Mouse (Mus musculus): ENCODE measurements around the gene Ldhd. TPM values are rescaled to one million over a fixed set of nuclear protein-coding genes. Genes with fewer than 3 reads are reported as not detected.

The Ldhd gene
- polyA plus RNA-seq, 1 experiment from 2014 or later = 0.60 TPM

GRCm38 (mm10) chr8:111584946-111585345 lies 45.2 kb downstream of the Ldhd start:
- Histone ChIP-seq H3K27me3 (replicated peaks; ENCODE audit: control insufficient read depth, insufficient read depth, low read length) (no peaks in the 10 kb centered on the region), H3K4me2 (ENCODE audit: low read depth, low read length) (no peak overlapping the region), H3K27ac (replicated peaks; ENCODE audit: low read depth, low read length) (0 out of 2 replicates have a peak overlapping the region, but pooled peaks have one; percentile 21), H3K4me1 (ENCODE audit: control insufficient read depth, insufficient read depth, low read length) (0 out of 2 replicates have a peak, but pooled peaks cover 3% of the 10 kb centered on the region), H3K36me3 (ENCODE audit: control insufficient read depth, insufficient read depth, low read length) (peaks cover 6% of the 10 kb centered on the region; the same call in 1 of the 2 replicates), H3K9me3 (ENCODE audit: control insufficient read depth, low read length) (no peaks in the 10 kb centered on the region; the same call in 1 of the 2 replicates), H3K9ac (ENCODE audit: low read depth, low read length) (no peak overlapping the region), H3K4me3 (ENCODE audit: low read depth, low read length) (no peak overlapping the region)
- 64% methylated on average over 3 of the region's 3 CpGs for WGBS
- ATAC-seq (ENCODE audit: low read depth) = no peak
- no peak for DNase-seq (ENCODE audit: low spot score)

DNA sequence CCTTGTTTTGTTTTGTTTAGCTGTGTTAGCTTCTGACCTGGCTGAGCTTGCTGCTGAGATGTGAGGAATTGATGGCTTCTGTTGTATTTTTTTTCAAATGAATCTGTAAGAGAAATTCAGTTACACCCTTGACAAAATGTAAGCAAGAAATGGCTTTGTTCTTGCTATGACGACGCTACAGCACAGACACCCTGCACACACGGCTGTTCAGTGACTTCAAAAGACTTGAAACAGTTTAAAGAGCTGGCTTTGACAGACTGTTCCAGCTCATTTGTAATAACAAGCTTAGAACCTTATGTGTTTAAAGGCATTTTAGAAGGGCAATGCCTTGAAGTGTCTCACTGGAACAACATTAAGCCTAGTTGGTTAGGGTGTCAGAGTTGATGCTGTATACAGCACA lies 47.8 kb downstream of the Ldhd start:
- Histone ChIP-seq H3K4me2 (ENCODE audit: low read depth, low read length) (no peak overlapping the region), H3K4me3 (ENCODE audit: low read depth, low read length) (no peak overlapping the region), H3K36me3 (ENCODE audit: control insufficient read depth, insufficient read depth, low read length) (peaks cover 6% of the 10 kb centered on the region; the same call in 1 of the 2 replicates), H3K9me3 (ENCODE audit: control insufficient read depth, low read length) (no peaks in the 10 kb centered on the region; the same call in 1 of the 2 replicates), H3K4me1 (ENCODE audit: control insufficient read depth, insufficient read depth, low read length) (0 out of 2 replicates have a peak, but pooled peaks cover 3% of the 10 kb centered on the region), H3K27ac (replicated peaks; ENCODE audit: low read depth, low read length) (no peak overlapping the region), H3K27me3 (replicated peaks; ENCODE audit: control insufficient read depth, insufficient read depth, low read length) (no peaks in the 10 kb centered on the region), H3K9ac (ENCODE audit: low read depth, low read length) (no peak overlapping the region)
- DNase-seq (ENCODE audit: low spot score) = no peak
- WGBS = 62% methylated on average over 3 of the region's 3 CpGs
- ATAC-seq (ENCODE audit: low read depth) = no peak

DNA sequence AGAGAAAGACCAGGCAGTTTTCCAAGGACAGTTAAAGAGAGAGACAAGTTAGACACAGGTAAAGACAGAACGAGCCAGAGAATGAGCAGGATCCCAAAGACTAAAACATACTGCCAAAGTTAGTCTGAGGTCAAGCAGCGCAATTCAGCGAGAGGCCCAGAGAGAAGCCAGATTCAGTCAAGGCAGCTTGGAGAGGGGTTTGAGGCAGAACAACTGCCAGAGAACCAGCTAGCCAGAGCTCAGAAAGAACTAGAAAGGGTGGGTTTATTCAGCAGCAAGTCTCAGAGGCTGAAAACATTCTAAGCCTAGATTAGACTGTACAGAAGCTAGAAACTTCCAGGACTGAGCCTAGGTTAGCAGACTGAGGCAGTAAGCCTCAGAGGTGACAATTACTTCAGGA lies 49.9 kb downstream of the Ldhd start:
- ATAC-seq (ENCODE audit: low read depth) (no peak), DNase-seq (ENCODE audit: low spot score) (no peak)
- H3K9me3 ChIP-seq (ENCODE audit: control insufficient read depth, low read length) = no peaks in the 10 kb centered on the region; the same call in 1 of the 2 replicates
- H3K4me2 ChIP-seq (ENCODE audit: low read depth, low read length) = no peak overlapping the region
- H3K9ac ChIP-seq (ENCODE audit: low read depth, low read length) = no peak overlapping the region
- H3K4me3 ChIP-seq (ENCODE audit: low read depth, low read length) = no peak overlapping the region
- no peaks in the 10 kb centered on the region for H3K27me3 ChIP-seq (replicated peaks; ENCODE audit: control insufficient read depth, insufficient read depth, low read length)
- H3K4me1 ChIP-seq (ENCODE audit: control insufficient read depth, insufficient read depth, low read length) = 0 out of 2 replicates have a peak, but pooled peaks cover 3% of the 10 kb centered on the region
- 87% methylated on average over 3 of the region's 3 CpGs for WGBS
- H3K36me3 ChIP-seq (ENCODE audit: control insufficient read depth, insufficient read depth, low read length) = peaks cover 6% of the 10 kb centered on the region; the same call in 1 of the 2 replicates
- H3K27ac ChIP-seq (replicated peaks; ENCODE audit: low read depth, low read length) = no peak overlapping the region

- Histone ChIP-seq H3K4me1 (ENCODE audit: control insufficient read depth, insufficient read depth, low read length) (no peaks in the 10 kb centered on the region), H3K36me3 (ENCODE audit: control insufficient read depth, insufficient read depth, low read length) (peaks cover 6% of the 10 kb centered on the region; the same call in 1 of the 2 replicates), H3K4me3 (ENCODE audit: low read depth, low read length) (no peak overlapping the region), H3K4me2 (ENCODE audit: low read depth, low read length) (no peak overlapping the region), H3K9ac (ENCODE audit: low read depth, low read length) (no peak overlapping the region), H3K27me3 (replicated peaks; ENCODE audit: control insufficient read depth, insufficient read depth, low read length) (no peaks in the 10 kb centered on the region), H3K9me3 (ENCODE audit: control insufficient read depth, low read length) (no peaks in the 10 kb centered on the region; the same call in 1 of the 2 replicates), H3K27ac (replicated peaks; ENCODE audit: low read depth, low read length) (no peak overlapping the region)
- DNase-seq (ENCODE audit: low spot score) = no peak
- WGBS = 94% methylated on average over 1 of the region's 1 CpGs
- no peak for ATAC-seq (ENCODE audit: low read depth)
Observed at GRCm38 (mm10) chr8:111579318-111579717, 50.9 kb downstream of the Ldhd start.

GRCm38 (mm10) chr8:111577880-111578533 lies 52.2 kb downstream of the Ldhd start:
- no peak for ATAC-seq (ENCODE audit: low read depth)
- 87% methylated on average over 9 of the region's 9 CpGs for WGBS
- no peaks in the 10 kb centered on the region for H3K27me3 ChIP-seq (replicated peaks; ENCODE audit: control insufficient read depth, insufficient read depth, low read length)
- no peak overlapping the region for H3K4me2 ChIP-seq (ENCODE audit: low read depth, low read length)
- no peak for DNase-seq (ENCODE audit: low spot score)
- no peaks in the 10 kb centered on the region for H3K36me3 ChIP-seq (ENCODE audit: control insufficient read depth, insufficient read depth, low read length)
- no peak overlapping the region for H3K27ac ChIP-seq (replicated peaks; ENCODE audit: low read depth, low read length)
- no peaks in the 10 kb centered on the region for H3K9me3 ChIP-seq (ENCODE audit: control insufficient read depth, low read length)
- H3K9ac ChIP-seq (ENCODE audit: low read depth, low read length) = no peak overlapping the region
- no peaks in the 10 kb centered on the region for H3K4me1 ChIP-seq (ENCODE audit: control insufficient read depth, insufficient read depth, low read length)
- H3K4me3 ChIP-seq (ENCODE audit: low read depth, low read length) = no peak overlapping the region

DNA sequence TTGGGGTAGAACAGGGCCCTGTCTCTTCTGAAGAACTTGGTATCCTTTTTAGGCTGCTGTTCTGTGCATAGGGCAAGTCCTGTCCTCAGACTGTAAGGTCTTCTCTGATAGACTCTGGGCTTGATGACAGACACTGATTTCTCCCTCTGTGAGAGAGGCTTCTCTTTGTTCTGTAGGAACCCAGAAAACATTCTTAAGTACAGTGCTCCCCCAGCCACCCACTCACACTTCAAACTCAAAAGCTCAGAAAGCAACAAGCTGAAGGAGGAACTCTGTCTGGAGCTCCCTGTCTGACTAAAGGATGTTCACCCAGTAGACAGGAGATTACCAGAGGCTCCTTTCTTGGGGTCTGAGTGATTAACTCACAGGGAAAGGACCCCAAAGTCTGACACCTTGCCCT lies 53.7 kb downstream of the Ldhd start:
- no peak for ATAC-seq (ENCODE audit: low read depth)
- DNase-seq (ENCODE audit: low spot score) = no peak
- H3K4me3 ChIP-seq (ENCODE audit: low read depth, low read length) = no peak overlapping the region
- H3K27ac ChIP-seq (replicated peaks; ENCODE audit: low read depth, low read length) = no peak overlapping the region
- H3K4me1 ChIP-seq (ENCODE audit: control insufficient read depth, insufficient read depth, low read length) = peaks cover 7% of the 10 kb centered on the region; the same call in 1 of the 2 replicates
- H3K9ac ChIP-seq (ENCODE audit: low read depth, low read length) = no peak overlapping the region
- H3K27me3 ChIP-seq (replicated peaks; ENCODE audit: control insufficient read depth, insufficient read depth, low read length) = no peaks in the 10 kb centered on the region
- no peaks in the 10 kb centered on the region for H3K9me3 ChIP-seq (ENCODE audit: control insufficient read depth, low read length)
- H3K4me2 ChIP-seq (ENCODE audit: low read depth, low read length) = no peak overlapping the region
- H3K36me3 ChIP-seq (ENCODE audit: control insufficient read depth, insufficient read depth, low read length) = no peaks in the 10 kb centered on the region

DNA sequence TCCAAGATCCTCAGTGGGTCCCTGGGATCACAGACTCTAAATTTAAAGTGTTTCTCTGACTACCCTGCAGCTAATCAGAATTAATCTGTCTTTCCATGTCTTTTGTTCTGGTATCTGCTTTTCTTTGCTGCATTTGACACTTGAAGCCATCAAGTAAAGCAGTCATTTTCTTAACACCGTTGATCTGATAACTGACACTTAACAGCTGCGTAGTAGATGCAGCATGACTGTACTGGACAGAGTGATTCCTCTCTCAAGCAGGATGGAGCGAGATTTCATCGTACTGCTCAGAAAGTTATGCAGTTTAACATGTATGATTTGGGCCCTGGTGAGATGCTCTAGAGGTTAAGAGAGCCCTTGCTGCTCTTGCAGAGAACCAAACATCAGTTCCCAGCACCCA lies 54.7 kb downstream of the Ldhd start:
- no peak overlapping the region for H3K4me2 ChIP-seq (ENCODE audit: low read depth, low read length)
- H3K27me3 ChIP-seq (replicated peaks; ENCODE audit: control insufficient read depth, insufficient read depth, low read length) = no peaks in the 10 kb centered on the region
- ATAC-seq (ENCODE audit: low read depth) (no peak), DNase-seq (ENCODE audit: low spot score) (no peak)
- no peaks in the 10 kb centered on the region for H3K9me3 ChIP-seq (ENCODE audit: control insufficient read depth, low read length)
- H3K9ac ChIP-seq (ENCODE audit: low read depth, low read length) = no peak overlapping the region
- H3K4me1 ChIP-seq (ENCODE audit: control insufficient read depth, insufficient read depth, low read length) = peaks cover 7% of the 10 kb centered on the region; the same call in 1 of the 2 replicates
- no peak overlapping the region for H3K4me3 ChIP-seq (ENCODE audit: low read depth, low read length)
- H3K36me3 ChIP-seq (ENCODE audit: control insufficient read depth, insufficient read depth, low read length) = no peaks in the 10 kb centered on the region
- WGBS = 94% methylated on average over 4 of the region's 4 CpGs
- no peak overlapping the region for H3K27ac ChIP-seq (replicated peaks; ENCODE audit: low read depth, low read length)

DNA sequence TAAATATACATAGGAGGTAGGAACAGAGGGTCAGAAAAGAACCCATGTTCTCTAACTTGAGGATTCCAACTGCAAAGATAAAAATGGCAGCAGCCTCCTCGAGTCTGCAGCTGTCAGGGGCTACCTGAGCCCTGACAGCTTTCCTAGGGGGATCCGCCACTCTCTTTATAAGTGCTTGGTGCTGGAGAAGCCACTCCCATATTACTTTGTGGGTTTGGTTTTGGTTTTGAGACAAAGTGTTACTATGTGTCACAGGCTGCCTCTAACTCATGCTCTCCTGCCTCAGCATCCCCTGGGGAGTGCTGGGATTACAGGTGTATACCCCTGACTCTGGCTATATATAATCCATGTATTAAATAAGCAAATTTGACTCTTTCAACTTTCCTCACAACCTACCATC lies 56.2 kb downstream of the Ldhd start:
- no peak overlapping the region for H3K4me2 ChIP-seq (ENCODE audit: low read depth, low read length)
- H3K9me3 ChIP-seq (ENCODE audit: control insufficient read depth, low read length) = no peaks in the 10 kb centered on the region
- DNase-seq (ENCODE audit: low spot score) = no peak
- H3K9ac ChIP-seq (ENCODE audit: low read depth, low read length) = no peak overlapping the region
- no peaks in the 10 kb centered on the region for H3K27me3 ChIP-seq (replicated peaks; ENCODE audit: control insufficient read depth, insufficient read depth, low read length)
- H3K36me3 ChIP-seq (ENCODE audit: control insufficient read depth, insufficient read depth, low read length) = no peaks in the 10 kb centered on the region
- peak; percentile 27; the same call in 1 of the 2 replicates for ATAC-seq (ENCODE audit: low read depth)
- H3K4me1 ChIP-seq (ENCODE audit: control insufficient read depth, insufficient read depth, low read length) = peaks cover 7% of the 10 kb centered on the region; the same call in 1 of the 2 replicates
- H3K4me3 ChIP-seq (ENCODE audit: low read depth, low read length) = no peak overlapping the region
- no peak overlapping the region for H3K27ac ChIP-seq (replicated peaks; ENCODE audit: low read depth, low read length)
- WGBS = 62% methylated on average over 2 of the region's 2 CpGs

Measured in embryonic facial prominence, embryonic 14.5 days (tissue).